Mouse (Mus musculus) lung, postnatal 25 days (tissue): ENCODE measurements at regions not wholly inside any gene's neighbourhood (a gene's known extent, or its start where the extent isn't known, plus 50 kb on each side); places are given as distances from the start of the nearest gene placed in this dataset.

Source experiments
- DNase-seq: peaks from one replicate; pipeline ENCODE4 v3.0.0; 2022; ENCODE audit warnings: low spot score

- DNase-seq, result no peak
Observed at GRCm38 (mm10) chr12:35429473-35429872, 105.4 kb downstream of the Ahr start.

- DNase-seq, result no peak
Observed at GRCm38 (mm10) chr12:35419206-35419605, 115.6 kb downstream of the Ahr start.

GRCm38 (mm10) chr12:35417943-35418342 lies 116.9 kb downstream of the Ahr start:
- peak; percentile 39 for DNase-seq

- DNase-seq, result no peak
Observed at GRCm38 (mm10) chr12:35416583-35416982, 118.3 kb downstream of the Ahr start.

- DNase-seq, result no peak
Observed at GRCm38 (mm10) chr12:35412715-35413114, 122.1 kb downstream of the Ahr start.

- no peak for DNase-seq
Observed at GRCm38 (mm10) chr12:35408461-35408860, 126.4 kb downstream of the Ahr start.

- no peak for DNase-seq
Observed at GRCm38 (mm10) chr12:35408044-35408443, 126.8 kb downstream of the Ahr start.

GRCm38 (mm10) chr12:35401853-35402252 lies 133.0 kb downstream of the Ahr start:
- DNase-seq, result no peak

- DNase-seq, result no peak
Observed at GRCm38 (mm10) chr12:35401219-35401618, 133.6 kb downstream of the Ahr start.

GRCm38 (mm10) chr12:35395211-35395610 lies 139.6 kb downstream of the Ahr start:
- DNase-seq, result no peak

- DNase-seq, result no peak
Observed at GRCm38 (mm10) chr12:35392111-35392510, 142.7 kb downstream of the Ahr start.

- no peak for DNase-seq
Observed at GRCm38 (mm10) chr12:35390266-35390665, 144.6 kb downstream of the Ahr start.

GRCm38 (mm10) chr12:35389839-35390238 lies 145.0 kb downstream of the Ahr start:
- DNase-seq, result no peak

GRCm38 (mm10) chr12:35384211-35384610 lies 150.6 kb downstream of the Ahr start:
- peak; percentile 3 for DNase-seq

- no peak for DNase-seq
Observed at GRCm38 (mm10) chr12:35377266-35377665, 157.6 kb downstream of the Ahr start.

GRCm38 (mm10) chr12:35376365-35376764 lies 158.5 kb downstream of the Ahr start:
- DNase-seq, result no peak

- no peak for DNase-seq
Observed at GRCm38 (mm10) chr12:35357901-35358300, 176.9 kb downstream of the Ahr start.

GRCm38 (mm10) chr12:35338191-35338954 lies 196.5 kb downstream of the Ahr start:
- DNase-seq, result no peak

- no peak for DNase-seq
Observed at GRCm38 (mm10) chr12:35336314-35336713, 198.5 kb downstream of the Ahr start.

GRCm38 (mm10) chr12:35334344-35335075 lies 200.3 kb downstream of the Ahr start:
- DNase-seq, result no peak

- no peak for DNase-seq
Observed at GRCm38 (mm10) chr12:35331303-35331702, 203.5 kb downstream of the Ahr start.

GRCm38 (mm10) chr12:35329699-35330098 lies 205.1 kb downstream of the Ahr start:
- no peak for DNase-seq

GRCm38 (mm10) chr12:35319571-35319970 lies 215.3 kb downstream of the Ahr start:
- no peak for DNase-seq
